Mouse (Mus musculus): Measurements from ENCODE around the gene Mvp.

GRCm38 (mm10) chr7:126983113-126983512 lies 31.3 kb downstream of the Mvp start:
- TF ChIP-seq CTCF (IDR thresholded peaks at IDR 0.05; ENCODE audit: borderline replicate concordance, control insufficient read depth, extremely low read depth, insufficient read depth, low read length, poor library complexity) (no peak), POLR2A (IDR thresholded peaks at IDR 0.05; ENCODE audit: control insufficient read depth, extremely low read depth, insufficient read depth, low read length, poor library complexity) (no peak)
